Mouse (Mus musculus) adrenal gland, postnatal 36 days (tissue): ENCODE data around the gene Ube2i. TPM values are rescaled to one million over a fixed set of nuclear protein-coding genes. Genes with fewer than 3 reads are reported as not detected.

Experiments used
- DNase-seq, 2 experiments: peaks; one replicate each; pipeline ENCODE4 v3.0.0; 2021; ENCODE audit warnings: mixed read lengths in 1 of 2
- long read RNA-seq, 2 experiments: library from polyadenylated mRNA; stranded (forward); transcript quantifications; one replicate each; pipeline ENCODE4 v2.0.0; 2021; ENCODE audit warnings: borderline sequencing depth in 2 of 2
- total RNA-seq, 2 experiments: library from RNA; stranded (reverse); gene quantifications; 2 replicates each; pipeline ENCODE4 v1.2.3; 2021

The Ube2i gene
- total RNA-seq, result 100 to 1,000 TPM; 242 to 248 TPM
- long read RNA-seq, experiment 1, transcript Ube2i-213 (7 exons, 824 nt), result major isoform, 248 of 322 reads
- long read RNA-seq, experiment 1, transcript Ube2i-211 (7 exons, 890 nt), result minor isoform, 14 of 322 reads
- long read RNA-seq, experiment 1, partial matches to known transcripts, result 22 of 322 reads
- long read RNA-seq, experiment 1, other reads (novel, unspliced or antisense), result 28 of 322 reads
- long read RNA-seq, experiment 2, transcript Ube2i-213 (7 exons, 824 nt), result major isoform, 59 of 74 reads
- long read RNA-seq, experiment 2, partial matches to known transcripts, result 4 of 74 reads
- long read RNA-seq, experiment 2, other reads (novel, unspliced or antisense), result 7 of 74 reads

- no peak for DNase-seq
Measured at GRCm38 (mm10) chr17:25274571-25275346, at the start of gene Ube2i. Gene Ube2i, minus strand, starts transcription at chr17:25274622.

- no peak for DNase-seq
Measured at GRCm38 (mm10) chr17:25322930-25323329, 48.5 kb upstream of the Ube2i start.

DNA sequence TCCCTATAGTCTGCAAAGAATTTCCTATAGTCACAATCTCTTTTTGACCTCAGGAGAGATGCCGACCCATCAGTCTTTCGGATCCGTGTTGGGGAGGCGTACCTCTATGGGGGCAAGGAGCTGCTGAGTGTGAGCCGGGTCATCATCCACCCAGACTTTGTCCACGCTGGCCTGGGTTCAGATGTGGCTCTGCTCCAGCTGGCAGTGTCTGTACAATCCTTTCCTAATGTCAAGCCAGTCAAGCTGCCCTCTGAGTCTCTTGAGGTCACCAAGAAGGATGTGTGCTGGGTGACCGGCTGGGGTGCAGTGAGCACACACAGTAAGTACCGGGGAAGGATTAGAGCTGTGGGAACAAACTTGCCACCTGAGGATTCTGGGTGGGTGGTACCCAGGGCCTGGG lies 46.4 kb upstream of the Ube2i start:
- no peak for DNase-seq

- DNase-seq, result no peak
Measured at GRCm38 (mm10) chr17:25318354-25318753, 43.9 kb upstream of the Ube2i start, which contains the start of gene Prss29. Gene Prss29, plus strand, starts transcription at chr17:25318654.

DNA sequence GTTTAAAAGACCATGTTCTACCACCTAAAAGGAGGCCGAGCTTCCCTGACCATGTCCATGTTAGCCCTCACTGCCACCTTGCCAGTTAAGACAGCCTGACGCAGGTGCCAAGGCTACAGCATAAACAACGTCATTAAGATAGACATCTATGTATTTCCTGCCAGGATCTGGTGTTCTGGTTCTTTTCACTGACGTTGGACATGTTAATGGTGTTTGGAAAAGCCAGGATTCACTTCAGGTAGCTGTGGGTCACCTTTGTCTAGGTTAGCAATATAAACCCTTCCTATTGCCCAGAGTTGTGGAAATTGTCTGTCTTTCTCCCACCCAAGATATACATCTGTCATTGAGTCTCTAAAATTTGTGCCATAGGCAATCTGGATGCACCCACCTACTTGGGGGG lies 33.9 kb upstream of the Ube2i start, which contains the start of gene Prss28:
Prss28 (plus strand) TSS at position 301 of the 400 bp plus-strand sequence.
- no peak for DNase-seq

DNA sequence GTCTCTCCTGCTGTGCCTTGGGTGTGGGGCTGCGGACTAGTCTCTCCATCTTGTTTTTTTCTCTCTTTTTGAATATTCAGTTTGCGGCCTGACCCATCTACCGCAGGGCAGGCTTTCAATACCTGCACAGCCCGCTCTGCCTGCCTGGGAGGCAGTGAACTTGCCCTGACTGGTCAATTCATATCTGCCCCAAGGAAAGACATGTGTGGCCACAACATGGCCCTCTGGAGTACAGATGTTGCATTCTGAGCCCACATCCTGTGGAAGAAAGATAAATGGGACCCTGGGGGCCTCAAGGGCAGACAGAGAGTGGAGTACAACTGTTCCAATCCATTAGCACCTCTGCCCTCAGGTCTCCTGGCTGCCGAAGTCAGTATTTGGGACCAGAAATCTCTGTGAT lies 23.7 kb upstream of the Ube2i start, which contains the start of gene Prss34:
Prss34 (plus strand) TSS at position 301 of the 400 bp plus-strand sequence.
- DNase-seq, result no peak

- DNase-seq, result no peak
Measured at GRCm38 (mm10) chr17:25294111-25294510, 19.7 kb upstream of the Ube2i start.

GRCm38 (mm10) chr17:25293495-25293894 lies 19.1 kb upstream of the Ube2i start:
- no peak for DNase-seq

DNA sequence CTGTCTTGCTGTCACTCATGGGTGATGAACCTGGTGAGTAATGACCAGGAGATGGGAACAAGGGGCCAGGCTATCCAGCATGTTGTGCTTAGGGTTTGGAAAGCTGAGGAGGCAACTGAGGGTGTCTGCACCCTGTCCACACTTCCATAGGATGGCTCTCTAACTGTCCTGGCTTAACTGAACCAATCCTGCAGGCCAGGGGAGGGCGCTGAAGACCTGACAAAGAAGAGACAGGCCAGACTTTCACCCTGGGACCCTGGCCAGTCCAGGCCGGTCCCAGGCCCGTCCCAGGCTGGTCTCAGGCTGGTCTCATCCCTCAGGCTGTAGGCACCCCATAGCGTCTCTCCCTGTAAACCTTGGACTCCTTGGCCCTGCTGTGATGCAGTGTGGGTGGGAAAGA lies 16.0 kb upstream of the Ube2i start:
- no peak for DNase-seq

GRCm38 (mm10) chr17:25288842-25289241 lies 14.4 kb upstream of the Ube2i start:
- peak; percentile 67 to 76 for DNase-seq

DNA sequence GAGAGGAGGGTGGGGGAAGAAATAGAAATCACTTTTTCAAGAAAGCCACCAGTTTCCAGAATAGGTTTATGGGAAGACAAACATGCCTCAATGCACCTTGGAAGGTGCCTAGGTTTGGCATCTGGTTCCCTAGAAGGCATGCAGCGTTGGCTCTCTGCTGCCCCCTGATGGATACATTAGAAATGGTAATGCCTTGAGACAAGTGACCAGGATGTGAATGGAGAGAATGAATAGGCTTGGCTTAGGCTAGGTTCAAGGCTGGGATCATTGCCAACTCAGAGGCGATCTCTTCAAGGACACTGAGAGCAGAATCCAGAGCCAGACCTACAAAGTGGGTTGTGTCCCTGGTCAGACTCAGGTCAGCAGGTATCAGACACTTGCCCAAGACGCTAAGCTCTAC lies 10.6 kb upstream of the Ube2i start:
- peak; percentile 71 to 86 for DNase-seq

DNA sequence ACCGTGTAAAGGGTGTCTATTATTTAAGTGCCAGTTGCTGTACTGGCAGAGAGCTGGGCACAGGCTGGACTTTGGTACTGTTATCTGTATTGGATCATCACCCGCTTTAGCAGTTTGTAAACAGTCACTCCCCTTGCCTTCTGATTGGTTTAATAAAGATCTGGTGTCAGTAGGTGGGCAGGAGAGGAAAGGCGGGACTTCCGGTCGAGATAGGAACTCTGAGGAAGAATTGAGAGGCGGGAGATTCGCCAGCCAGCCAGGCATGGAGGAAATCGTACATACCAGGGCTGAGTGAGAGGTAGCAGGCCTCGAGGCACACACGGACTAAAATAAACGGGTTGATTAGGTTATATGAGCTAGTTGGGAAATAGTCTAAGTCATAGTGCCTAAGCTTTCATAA lies 7.7 kb upstream of the Ube2i start:
- DNase-seq, result peak; percentile 59 to 66

DNA sequence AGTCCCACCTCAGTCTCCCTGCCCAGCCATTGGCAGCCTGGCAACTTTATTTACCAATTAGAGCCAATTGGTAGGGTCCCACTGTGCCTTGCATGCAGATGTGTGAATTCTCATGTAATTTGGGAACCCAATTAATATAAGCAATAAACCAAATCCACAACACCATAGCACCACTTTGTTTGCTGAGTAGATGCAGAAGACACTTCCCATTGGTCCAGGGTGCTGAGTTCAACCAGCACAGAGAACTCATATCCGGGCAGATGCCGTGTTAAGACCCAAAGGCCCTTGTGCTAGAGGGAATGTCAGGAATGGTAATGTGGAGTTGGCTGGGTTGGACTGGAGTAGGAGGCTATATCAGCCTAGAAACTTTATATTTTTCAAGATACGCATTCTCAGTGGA lies 1.4 kb upstream of the Ube2i start:
- no peak for DNase-seq

GRCm38 (mm10) chr17:25273706-25274501 lies 518 bp downstream of the Ube2i start:
- peak; percentile 92 for DNase-seq

DNA sequence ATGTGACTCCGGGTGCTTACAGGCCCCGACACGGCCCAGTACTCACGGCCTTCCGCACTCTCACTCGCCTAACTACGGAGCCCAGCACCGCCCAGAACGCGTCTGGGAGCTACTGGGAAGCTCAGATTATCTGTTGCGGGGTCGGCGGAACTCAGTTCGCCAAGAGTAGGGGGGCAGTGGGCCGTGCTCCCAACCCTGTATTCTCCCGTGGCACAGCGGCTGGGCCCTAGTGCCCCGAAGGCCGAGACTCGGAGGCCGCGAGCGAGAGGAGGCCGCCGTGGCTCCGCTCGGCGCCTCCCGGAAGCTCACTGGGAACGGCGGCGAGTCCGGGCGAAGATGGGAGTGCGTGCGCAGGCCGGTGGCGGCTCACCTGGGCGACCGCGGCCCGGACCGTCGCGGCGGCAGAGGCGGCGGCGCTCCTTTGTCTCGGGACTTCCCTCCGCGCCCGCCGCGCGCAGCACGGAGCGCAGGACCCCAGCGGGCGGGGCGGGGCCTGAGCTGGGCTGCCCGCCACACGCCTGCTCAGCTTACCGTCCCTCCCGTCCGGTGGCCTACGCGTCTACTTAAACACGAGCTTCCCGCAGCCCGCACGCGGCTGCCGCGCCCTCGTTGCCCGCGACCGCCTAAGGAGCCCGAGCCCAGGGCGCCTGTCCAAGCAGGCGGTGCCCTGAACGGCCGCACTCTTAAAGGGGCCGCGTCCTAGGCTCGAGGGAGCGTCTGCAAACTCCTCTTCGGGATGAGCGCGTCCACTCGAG lies 1.3 kb downstream of the Ube2i start:
- DNase-seq, result peak; percentile 88 to 89

- DNase-seq, result no peak
Measured at GRCm38 (mm10) chr17:25272326-25272725, 2.1 kb downstream of the Ube2i start.

DNA sequence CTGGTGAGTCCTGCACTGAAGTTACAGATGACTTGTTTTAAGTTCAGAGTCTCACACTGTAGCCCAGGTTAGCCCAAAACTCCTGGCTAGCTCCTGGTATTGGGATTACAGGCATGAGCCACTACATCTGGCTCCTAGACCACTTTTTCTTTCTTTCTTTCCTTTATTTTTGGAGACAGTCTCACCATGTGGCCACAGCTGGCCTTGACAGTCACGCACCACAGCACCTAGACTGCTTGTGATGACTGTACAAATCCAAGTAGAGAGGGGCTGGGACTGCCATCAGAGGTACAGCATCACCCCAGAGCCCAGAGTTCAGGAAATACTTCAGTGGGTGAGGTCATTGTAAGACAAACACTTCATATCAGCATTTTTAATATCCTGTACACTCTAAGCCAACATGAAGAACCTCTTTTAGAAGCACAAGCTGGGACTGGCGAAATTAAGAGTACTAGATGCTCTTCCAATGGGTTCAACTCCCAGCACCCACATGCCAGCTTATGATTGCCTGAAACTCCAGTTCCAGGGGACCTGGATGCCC lies 3.6 kb downstream of the Ube2i start:
- DNase-seq, result no peak

DNA sequence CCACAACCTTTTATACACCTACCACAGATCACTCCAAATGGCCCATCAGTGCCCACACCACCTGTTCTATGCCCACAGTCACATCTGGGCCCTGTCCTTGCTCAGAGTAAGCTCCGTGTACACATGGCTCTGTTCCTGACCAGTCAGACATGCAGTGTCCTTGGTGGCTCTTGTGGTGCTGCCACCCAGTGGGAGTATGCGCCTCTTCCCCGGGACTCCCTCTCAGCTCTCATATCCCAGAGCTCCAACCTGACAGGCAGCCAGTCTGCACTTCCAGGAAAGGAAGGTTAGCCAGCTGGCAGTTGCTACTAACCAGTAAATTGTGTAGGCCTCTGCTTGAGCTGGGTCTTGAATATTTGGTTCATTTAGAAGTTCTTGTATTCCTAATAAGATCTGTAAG lies 10.0 kb downstream of the Ube2i start:
- DNase-seq, result peak; percentile 77 to 80

DNA sequence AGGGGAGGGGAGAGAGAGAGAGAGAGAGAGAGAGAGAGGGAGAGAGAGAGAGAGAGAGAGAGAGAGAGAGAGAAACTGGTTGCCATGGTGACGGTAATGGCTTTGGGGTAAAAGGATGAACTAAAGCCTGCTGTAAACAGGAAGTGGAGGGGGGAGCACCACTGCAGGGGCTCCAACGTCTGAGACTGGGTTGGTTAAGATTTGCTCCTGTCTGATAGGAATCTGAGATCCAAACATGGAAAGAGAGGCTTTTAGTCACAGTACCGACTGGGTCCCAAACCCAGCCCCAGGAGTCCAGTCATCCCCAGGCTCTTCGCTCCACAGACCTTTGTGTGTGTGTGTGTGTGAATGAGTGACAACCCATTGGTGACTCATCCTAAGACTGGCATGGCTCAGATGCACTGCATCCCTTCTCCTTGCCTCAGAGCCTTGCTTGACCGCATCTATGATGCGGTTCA lies 16.6 kb downstream of the Ube2i start:
- no peak for DNase-seq

GRCm38 (mm10) chr17:25256140-25256754 lies 18.2 kb downstream of the Ube2i start, which contains the start of gene Baiap3:
Gene Baiap3, minus strand, starts transcription at chr17:25256364.
- peak in 1 of 2 experiments; percentile 35 for DNase-seq

DNA sequence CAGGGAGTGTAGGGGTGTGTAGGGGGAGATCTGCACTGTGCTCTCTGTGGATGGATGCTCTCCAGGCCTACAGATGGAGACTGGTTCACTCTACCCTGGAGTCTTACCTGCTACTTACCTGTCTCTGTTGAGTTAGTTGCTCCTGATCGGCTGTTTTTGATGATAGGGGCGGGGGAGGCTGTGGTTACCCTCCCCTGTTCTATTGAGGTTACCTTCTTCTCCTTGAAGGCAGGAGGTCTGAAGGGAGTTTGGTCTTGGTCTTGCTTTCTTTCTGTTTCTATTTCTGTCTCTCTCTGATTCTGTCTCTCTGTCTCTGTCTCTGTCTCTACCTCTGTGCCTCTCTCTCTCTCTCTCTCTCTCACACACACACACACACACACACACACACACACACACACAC lies 19.3 kb downstream of the Ube2i start:
- DNase-seq, result no peak
